Mouse (Mus musculus): ENCODE results near the gene Igf1.

Igf1 gene

DNA sequence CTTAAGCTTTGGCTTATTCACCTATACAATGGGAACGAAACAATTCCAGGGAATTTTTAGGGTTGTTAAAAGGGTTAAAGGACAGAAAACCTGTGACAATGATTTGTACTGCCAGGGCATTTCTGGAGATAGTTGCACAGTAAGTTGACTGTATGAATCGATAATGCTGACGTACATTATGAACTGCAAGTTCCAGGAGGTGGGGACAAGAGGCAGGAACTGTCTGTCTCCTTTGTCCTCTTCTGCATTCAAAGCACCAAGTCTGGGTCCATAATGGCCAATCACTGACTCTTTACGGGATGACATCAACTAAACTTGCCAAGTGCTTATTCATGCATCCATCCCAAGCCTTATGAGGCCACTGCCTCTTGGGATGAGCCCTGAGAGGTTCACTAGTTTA, 39.3 kb downstream of the Igf1 start:
- DNase-seq (ENCODE audit: low read depth): no peak

DNA sequence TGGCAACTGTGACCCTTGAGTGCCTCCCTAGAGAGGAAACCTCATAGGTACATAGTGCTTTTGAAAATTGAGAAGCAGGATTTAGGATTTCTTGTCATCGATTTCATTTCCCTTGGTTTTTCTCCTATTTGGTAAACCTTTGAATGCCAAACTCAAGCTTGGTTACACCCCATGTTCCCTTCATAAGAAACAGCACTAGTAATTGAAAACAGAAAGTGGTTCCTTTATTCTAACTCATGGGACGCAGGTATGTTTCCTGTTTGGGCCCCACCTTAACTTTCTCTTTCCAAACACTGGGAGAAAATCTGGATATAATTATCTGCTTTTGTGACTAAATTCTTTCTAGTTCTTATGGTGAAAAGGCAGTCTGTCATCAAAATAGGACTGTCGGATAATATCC, 40.8 kb downstream of the Igf1 start:
- no peak for DNase-seq (ENCODE audit: low read depth)

DNA sequence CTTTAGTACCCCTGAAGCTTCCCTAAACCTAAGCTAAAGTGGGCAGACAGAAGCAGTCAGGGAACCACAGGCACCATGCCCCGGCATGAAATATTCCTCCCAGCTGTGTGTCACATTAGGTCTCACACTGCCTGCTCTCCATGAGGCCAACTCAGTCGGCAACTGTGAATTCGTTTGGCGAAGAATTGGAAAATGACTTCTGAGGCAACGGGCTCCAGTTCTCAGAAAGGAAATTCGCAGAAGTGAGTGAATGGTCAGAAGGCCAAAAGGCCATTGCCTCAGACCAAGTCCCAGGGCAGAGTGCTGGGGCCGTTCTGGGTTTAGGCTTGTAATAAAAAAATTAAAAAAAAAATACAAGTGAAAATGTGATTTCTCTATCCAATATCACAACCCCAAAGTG, 43.9 kb downstream of the Igf1 start:
- no peak for DNase-seq (ENCODE audit: low read depth)

DNA sequence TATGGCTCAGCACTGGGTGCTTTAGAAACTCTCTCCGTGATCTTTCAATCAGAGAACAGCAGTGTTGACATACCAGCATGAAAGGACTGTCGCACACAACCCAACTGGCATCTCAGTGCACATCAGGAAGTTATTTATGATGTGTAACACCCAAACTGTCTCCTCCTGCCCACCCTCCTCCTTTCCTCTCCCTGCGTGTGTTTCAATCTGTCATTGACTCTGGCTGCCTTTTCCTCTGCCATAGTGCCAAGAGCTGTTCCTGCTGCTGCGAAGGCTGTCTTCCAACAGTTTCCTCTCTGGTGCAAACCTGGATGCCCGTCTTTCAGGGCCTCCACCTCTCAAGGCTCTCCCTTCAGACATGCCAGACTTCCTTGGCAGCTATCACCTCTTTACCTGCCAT, 46.3 kb downstream of the Igf1 start:
- DNase-seq (ENCODE audit: low read depth): no peak

DNA sequence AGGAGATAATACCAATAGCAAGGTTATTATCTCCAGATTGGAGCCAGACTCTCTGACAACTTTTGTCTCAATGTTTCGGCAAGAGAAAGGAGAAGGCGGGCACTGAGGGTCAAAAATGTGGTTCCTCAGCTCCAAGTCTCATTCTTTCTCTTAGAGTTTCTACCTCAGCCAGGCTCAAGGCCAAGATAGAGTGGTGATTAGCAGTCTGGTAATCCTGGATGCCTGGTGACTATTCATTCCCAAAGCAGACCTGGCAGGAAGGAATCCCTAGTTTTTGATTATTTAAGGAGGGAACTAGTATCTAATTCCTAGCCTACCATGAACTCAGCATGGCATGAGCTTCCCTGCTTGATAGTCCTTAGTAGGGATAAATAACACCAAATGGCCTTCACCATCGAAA, 47.0 kb downstream of the Igf1 start:
- no peak for DNase-seq (ENCODE audit: low read depth)

DNA sequence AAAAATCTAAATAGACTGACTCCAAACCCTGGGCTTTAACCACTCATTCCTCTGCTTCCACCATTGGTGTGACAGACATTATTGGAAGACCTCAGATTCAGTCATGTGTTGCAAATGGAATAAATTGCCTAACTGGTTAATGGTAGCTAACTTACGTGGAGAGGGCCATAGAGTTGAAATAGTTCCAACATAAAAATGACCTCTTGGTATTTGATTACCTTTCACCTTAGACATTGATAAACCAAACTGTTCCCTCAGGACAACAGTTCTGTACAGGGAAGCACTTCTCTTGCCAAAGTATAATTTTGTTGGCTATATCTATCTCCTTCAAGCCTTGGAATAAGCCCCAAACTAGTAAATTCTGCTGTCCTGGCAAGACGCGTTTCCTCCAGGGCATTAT, 48.1 kb downstream of the Igf1 start:
- DNase-seq (ENCODE audit: low read depth): no peak

DNA sequence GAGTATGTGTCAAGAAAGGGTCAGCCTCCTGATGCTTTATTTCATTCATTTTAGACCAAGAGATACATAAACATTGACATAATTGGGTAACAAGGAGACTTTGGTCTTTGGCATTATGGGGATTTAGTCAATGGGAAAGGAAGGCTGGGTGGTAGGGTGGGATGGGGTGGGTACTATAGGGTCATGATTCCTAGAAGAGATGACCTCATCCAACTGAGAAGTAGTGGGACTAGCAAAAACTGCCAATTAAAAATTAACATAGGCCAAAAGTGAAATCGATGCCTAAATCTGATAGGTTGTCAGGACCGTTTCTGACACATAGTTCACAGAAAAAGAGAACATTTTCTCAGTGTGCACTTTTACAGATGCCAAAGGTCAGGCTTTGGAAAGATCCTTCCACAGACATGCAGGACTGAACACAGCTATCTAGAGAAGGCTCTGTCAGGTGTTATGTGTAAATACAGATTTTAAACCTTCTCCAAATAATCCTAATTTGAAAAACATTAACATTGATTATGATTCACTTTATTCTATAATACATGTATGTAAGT, 48.8 kb downstream of the Igf1 start:
- DNase-seq (ENCODE audit: low read depth): no peak

DNA sequence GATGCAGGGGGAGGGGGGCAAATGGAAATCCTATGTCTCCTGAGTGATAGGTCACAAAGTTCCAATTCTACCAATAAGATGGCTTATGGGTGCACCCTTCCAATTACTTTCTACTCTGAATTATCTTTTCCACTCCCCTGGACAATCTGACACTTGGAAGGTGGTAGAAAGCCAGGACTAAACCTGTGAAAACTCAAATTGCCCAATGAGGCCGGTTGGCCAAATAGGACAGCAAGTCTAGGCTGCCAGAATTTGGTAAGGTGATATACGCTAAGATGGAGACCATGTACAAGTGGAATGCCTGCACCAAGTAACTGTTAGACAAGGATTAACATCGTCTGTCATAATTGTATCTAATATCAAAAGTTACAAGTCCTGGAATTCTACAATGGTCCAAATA, 55.8 kb downstream of the Igf1 start:
- no peak for DNase-seq (ENCODE audit: low read depth)

DNA sequence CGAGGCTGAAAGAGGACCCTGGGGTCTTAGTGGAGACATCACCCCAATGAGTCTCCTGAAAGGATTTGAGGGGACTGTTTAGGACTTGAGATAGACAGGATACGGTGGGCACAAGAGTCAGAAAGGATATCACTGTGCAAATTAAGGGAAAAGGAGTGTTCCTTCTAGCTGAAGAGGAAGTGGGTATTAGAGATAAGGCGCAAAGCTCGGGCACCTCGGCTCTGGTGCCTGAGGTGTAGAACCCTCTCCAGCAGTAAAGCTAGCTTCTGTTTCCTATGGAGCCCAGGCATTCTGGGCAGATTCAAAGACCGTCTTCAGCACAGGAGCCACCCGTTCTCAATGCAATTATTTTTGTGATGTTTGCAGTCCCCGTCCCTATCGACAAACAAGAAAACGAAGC, 56.9 kb downstream of the Igf1 start:
- DNase-seq (ENCODE audit: low read depth): no peak

DNA sequence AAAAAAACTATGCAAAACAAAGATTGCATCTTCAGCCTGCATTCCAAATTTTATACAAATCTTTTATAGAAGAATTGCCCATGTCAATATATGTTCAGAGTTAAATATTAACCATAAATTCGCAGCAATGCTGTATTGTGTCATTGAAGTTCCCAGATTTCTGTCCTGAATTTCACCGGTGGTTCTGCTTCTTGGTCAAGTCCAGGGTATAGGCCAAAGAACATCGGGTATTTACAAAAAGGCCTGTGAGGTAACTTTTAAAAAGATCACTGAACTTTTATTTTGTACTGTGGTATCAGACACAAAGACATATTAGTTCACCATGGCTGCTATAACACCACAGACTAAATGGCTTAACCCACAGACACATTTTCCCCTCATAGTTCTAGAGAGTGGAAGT, 57.7 kb downstream of the Igf1 start:
- no peak for DNase-seq (ENCODE audit: low read depth)

DNA sequence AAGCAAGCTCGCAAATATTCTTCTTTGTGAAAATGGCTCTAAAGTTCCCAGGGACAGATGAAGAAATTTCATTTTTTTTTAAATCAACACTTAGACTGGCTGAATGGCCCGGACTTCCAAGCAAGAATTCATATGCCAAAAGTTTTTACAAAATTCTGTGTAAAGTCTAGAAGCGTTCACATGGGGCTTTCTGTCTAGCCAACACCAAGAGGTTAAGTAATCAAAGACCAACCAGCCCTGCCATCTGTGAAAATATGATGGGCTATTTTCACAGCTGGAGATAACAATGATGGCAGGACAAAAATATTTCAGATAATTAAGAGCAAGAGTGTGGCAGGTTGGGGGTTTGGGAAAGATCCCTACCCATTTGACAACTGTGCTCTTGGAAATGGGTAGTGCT, 64.2 kb downstream of the Igf1 start:
- no peak for DNase-seq (ENCODE audit: low read depth)

DNA sequence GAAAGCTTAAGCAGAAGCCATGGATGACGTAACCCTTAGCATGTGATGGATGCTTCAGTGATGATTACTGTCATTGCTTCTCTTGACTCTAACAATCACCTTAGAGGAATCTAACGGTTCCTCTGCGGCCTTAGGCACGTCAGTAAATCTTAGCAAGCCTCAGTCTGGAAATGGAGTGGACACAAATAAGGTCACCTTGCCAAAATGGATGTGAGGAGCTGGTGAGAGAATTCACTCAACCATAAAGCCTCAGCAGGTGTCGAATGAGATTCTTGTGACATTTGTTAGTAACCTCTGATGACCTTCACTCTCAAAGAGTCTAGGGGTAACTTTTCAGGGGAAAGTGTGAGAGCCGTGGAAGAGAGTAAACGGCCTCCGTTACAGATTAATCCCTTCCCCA, 68.5 kb downstream of the Igf1 start:
- no peak for DNase-seq (ENCODE audit: low read depth)

DNA sequence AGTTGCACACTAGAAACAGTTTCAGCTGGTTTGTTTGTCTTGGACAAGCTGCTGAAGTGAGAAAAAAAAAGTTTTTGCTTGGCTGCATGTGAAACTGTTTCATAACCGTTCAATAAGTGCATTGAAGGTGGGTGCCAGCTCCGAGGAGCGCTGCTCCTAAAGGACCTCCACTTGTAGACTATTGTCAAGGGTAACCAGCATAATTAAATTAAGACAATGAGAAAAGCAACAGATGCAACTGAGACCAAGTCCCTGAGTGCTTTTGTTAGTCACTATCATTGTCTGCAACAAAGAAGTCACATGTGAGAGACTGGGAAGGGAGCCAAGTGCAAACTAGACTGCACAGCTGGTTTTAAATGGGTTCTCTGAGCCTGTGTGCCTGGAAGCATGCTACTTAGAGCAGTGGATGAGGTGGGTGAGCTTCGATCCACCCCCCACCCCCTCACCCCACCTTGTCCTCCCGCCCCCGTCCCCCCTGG, 69.1 kb downstream of the Igf1 start:
- DNase-seq (ENCODE audit: low read depth): no peak

DNA sequence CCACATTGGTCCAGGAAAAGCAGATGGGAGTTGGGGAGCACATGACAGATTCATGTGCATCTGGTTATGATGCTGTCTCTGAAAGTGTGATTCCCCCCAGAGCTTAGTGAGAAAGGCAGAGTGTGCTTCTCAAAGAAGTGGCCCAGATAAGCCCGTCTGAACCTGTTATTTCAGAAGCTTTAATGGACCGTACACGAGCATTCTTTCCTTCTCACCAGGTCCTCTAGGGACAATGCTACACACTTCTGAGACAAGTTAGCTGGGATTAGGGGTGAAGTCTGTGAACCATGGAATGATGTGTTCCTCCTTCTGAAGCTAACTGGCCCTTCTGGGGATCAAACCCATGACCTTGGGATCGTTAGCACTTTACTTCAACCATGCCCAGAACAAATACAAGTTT, 90.1 kb downstream of the Igf1 start:
- no peak for DNase-seq (ENCODE audit: low read depth)

DNA sequence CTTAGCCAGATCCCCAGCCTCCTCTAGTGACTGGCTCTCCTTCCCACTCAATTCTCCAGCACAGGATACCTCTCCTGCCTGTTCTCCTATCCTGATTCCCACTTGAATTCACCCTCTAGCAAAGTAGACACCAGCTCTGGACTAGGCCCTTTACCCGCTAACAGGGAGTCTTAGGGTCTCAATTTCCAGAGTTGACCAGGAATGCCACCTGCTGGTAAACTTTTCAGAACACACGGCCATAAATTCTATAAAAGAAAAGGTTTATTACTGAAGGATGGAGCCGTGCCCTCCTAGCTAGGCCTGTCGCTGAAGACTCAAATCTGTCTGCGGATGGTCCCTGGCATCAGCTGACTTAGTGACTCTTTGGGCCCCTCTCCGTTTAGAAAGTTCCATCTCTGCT, 113.5 kb downstream of the Igf1 start:
- no peak for DNase-seq (ENCODE audit: low read depth)

DNA sequence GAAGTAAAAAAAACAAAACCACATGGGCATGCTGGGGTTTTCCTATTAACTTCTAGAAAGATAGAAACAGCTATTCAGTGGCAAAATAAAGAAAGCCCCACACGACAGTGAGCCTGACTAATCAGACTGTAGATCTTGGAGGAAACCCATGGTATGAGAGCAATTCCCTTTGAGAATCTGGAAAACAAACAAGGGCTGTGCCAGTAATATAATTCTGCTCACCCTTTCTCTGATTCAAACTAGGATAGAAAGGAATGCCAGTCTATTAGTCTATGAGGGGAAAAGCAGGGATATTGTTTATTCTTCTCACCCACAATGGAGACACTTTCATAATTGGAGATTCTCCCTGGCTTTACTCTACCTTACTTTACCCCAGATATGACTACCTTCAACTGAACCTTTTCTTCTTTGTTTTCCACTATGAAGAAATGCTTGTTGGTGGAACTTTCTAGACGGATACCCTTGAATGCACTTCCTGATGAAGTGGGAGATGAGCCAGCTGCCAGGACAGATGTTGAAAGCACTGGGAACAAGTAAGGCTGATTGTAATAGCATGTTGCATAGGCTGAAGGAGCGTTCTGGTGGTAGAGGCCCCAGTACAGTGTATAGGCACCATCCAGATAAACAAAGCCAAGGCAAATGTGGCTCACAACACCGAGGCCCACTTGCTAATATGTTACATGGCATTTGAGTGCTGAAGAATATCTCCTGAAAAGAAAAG, 116.0 kb downstream of the Igf1 start:
- DNase-seq (ENCODE audit: low read depth): no peak

DNA sequence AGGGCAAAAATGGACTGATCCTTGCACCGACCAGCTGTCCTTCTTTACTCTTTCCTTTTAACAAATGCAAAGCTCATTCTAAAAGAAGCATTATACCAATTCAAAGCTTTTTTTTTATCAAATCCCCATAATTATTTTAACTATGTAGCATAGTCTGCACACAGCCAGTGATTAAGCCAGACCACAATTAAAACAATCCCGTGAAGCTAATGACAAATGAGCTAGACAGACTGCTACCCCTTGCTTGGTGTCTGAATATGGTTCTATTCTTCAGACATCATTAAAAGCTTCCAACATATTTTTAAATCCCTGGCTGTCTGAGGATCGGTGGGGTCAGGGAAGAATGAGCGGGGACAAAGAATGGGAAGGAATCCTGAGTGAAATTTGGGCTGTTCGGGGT, 127.3 kb downstream of the Igf1 start:
- no peak for DNase-seq (ENCODE audit: low read depth)

DNA sequence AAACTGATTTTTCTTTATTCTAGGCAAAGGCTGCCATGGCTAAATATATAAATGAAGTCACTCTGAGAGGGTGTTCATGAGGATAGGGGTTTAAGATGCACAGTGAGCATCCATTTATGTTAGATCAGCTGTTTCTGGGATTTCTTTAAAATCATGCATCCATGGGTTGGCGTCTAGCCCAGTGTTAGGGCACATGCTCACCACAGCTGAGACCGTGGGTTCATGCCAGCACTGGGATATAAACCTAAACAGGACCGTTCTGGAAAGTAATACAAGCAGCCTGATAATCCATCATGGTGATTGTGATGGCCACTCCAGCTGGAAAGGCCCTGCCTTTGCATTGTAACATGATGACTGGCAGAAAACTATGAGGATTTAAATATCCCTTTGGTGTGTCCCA, 128.1 kb downstream of the Igf1 start:
- DNase-seq (ENCODE audit: low read depth): no peak
